ENCODE assay signal across 21 mouse cellular contexts in genomic region chr12:17636146-17636545, GRCm38 (mm10). TPM values are rescaled to one million over a fixed set of nuclear protein-coding genes. Genes with fewer than 3 reads are reported as not detected.
DNase-seq lines count a peak whose midpoint lies in the region; ATAC-seq lines count a peak whose summit lies in the region.
"Had no signal": no experiment of that assay in that cellular context is flagged by ENCODE, and none has a peak within 500 bp of the region (broad histone marks: within the 10 kb centered on the region; RNA-seq: fewer than 3 reads in every experiment).

No protein-coding gene starts in this region.

- no peaks in the 10 kb centered on the region for H3K27me3 ChIP-seq in forebrain, embryonic 16.5 days (replicated peaks; ENCODE audit: control insufficient read depth, insufficient read depth, low read length)
- H3K27me3 ChIP-seq in forebrain, embryonic 11.5 days (ENCODE audit: control insufficient read depth, insufficient read depth, low read length): no peaks in the 10 kb centered on the region
- H3K27me3 ChIP-seq in kidney, embryonic 15.5 days: no peaks in the 10 kb centered on the region
- no peaks in the 10 kb centered on the region for H3K27me3 ChIP-seq in lung, embryonic 16.5 days (ENCODE audit: control insufficient read depth, insufficient read depth, low read depth, low read length)
- H3K27me3 ChIP-seq in stomach, embryonic 16.5 days (ENCODE audit: control insufficient read depth, insufficient read depth, low read length): no peaks in the 10 kb centered on the region
- H3K27me3 ChIP-seq: embryonic facial prominence, embryonic 15.5 days; heart, embryonic 13.5 days; hindbrain, embryonic 15.5 days; limb, embryonic 13.5 days had no signal

- no peaks in the 10 kb centered on the region for H3K36me3 ChIP-seq in forebrain, embryonic 16.5 days (ENCODE audit: control insufficient read depth, insufficient read depth)
- no peaks in the 10 kb centered on the region for H3K36me3 ChIP-seq in forebrain, embryonic 11.5 days (ENCODE audit: control insufficient read depth, insufficient read depth, low read length)
- no peaks in the 10 kb centered on the region for H3K36me3 ChIP-seq in kidney, embryonic 15.5 days
- no peaks in the 10 kb centered on the region for H3K36me3 ChIP-seq in lung, embryonic 16.5 days (ENCODE audit: control insufficient read depth, insufficient read depth, low read length)
- no peaks in the 10 kb centered on the region for H3K36me3 ChIP-seq in stomach, embryonic 16.5 days (ENCODE audit: control insufficient read depth, insufficient read depth, low read length)
- H3K36me3 ChIP-seq: embryonic facial prominence, embryonic 15.5 days; heart, embryonic 13.5 days; hindbrain, embryonic 15.5 days; limb, embryonic 13.5 days had no signal

- H3K4me3 ChIP-seq in forebrain, embryonic 16.5 days (replicated peaks; ENCODE audit: low read length): no peak overlapping the region
- no peak overlapping the region for H3K4me3 ChIP-seq in forebrain, embryonic 11.5 days (ENCODE audit: low read depth, low read length)
- no peak overlapping the region for H3K4me3 ChIP-seq in kidney, embryonic 15.5 days (replicated peaks)
- H3K4me3 ChIP-seq in lung, embryonic 16.5 days (ENCODE audit: low read length): no peak overlapping the region
- no peak overlapping the region for H3K4me3 ChIP-seq in stomach, embryonic 16.5 days (replicated peaks; ENCODE audit: low read length)
- H3K4me3 ChIP-seq: embryonic facial prominence, embryonic 15.5 days; heart, embryonic 13.5 days; hindbrain, embryonic 15.5 days; limb, embryonic 13.5 days had no signal

- no peak for DNase-seq in forebrain, embryonic 11.5 days (ENCODE audit: low spot score)
- peak; percentile 12 for DNase-seq in kidney, adult 18-20 months
- no peak for DNase-seq in lung, adult 18-20 months
- DNase-seq in frontal cortex, postnatal 25 days (ENCODE audit: low spot score in 2 of 2): no peak
- DNase-seq: adrenal gland, postnatal 14 days; cerebellum, adult 18-20 months; cerebellum, postnatal 10 days; heart, postnatal 10 days; lung, postnatal 10 days; midbrain, embryonic 14.5 days; right cerebral cortex, postnatal 25 days had no signal

- no peaks in the 10 kb centered on the region for H3K9me3 ChIP-seq in forebrain, embryonic 16.5 days (ENCODE audit: control insufficient read depth, low read length)
- H3K9me3 ChIP-seq in forebrain, embryonic 11.5 days (ENCODE audit: control insufficient read depth, low read length): no peaks in the 10 kb centered on the region
- H3K9me3 ChIP-seq in kidney, embryonic 15.5 days (replicated peaks): 0 out of 2 replicates have a peak, but pooled peaks cover 2% of the 10 kb centered on the region
- H3K9me3 ChIP-seq in lung, embryonic 16.5 days (ENCODE audit: control insufficient read depth, low read length): 0 out of 2 replicates have a peak, but pooled peaks cover 4% of the 10 kb centered on the region
- H3K9me3 ChIP-seq in stomach, embryonic 16.5 days (replicated peaks; ENCODE audit: control insufficient read depth, low read length): peaks cover 6% of the 10 kb centered on the region; the same call in 1 of the 2 replicates
- H3K9me3 ChIP-seq: embryonic facial prominence, embryonic 15.5 days; heart, embryonic 13.5 days; hindbrain, embryonic 15.5 days; limb, embryonic 13.5 days had no signal

- H3K4me1 ChIP-seq in forebrain, embryonic 16.5 days (replicated peaks; ENCODE audit: control insufficient read depth, insufficient read depth, low read length): peaks cover 5% of the 10 kb centered on the region; the same call in 1 of the 2 replicates
- H3K4me1 ChIP-seq in forebrain, embryonic 11.5 days (replicated peaks; ENCODE audit: control insufficient read depth, insufficient read depth, low read length): no peaks in the 10 kb centered on the region
- peaks cover under 1% of the 10 kb centered on the region for H3K4me1 ChIP-seq in kidney, embryonic 15.5 days
- no peaks in the 10 kb centered on the region for H3K4me1 ChIP-seq in lung, embryonic 16.5 days (replicated peaks; ENCODE audit: control insufficient read depth, insufficient read depth, low read length)
- H3K4me1 ChIP-seq in stomach, embryonic 16.5 days (ENCODE audit: control insufficient read depth, insufficient read depth, low read length): no peaks in the 10 kb centered on the region
- H3K4me1 ChIP-seq: embryonic facial prominence, embryonic 15.5 days; heart, embryonic 13.5 days; hindbrain, embryonic 15.5 days; limb, embryonic 13.5 days had no signal

- H3K27ac ChIP-seq in forebrain, embryonic 16.5 days (ENCODE audit: low read length): no peak overlapping the region
- H3K27ac ChIP-seq in forebrain, embryonic 11.5 days (ENCODE audit: low read depth, low read length): no peak overlapping the region
- H3K27ac ChIP-seq in kidney, embryonic 15.5 days: no peak overlapping the region
- H3K27ac ChIP-seq in lung, embryonic 16.5 days (ENCODE audit: low read length): peak overlapping the region; percentile 44; the same call in 1 of the 2 replicates
- H3K27ac ChIP-seq in stomach, embryonic 16.5 days (ENCODE audit: low read length): peak overlapping the region; percentile 59
- H3K27ac ChIP-seq: embryonic facial prominence, embryonic 15.5 days; heart, embryonic 13.5 days; hindbrain, embryonic 15.5 days; limb, embryonic 13.5 days had no signal

- no peak overlapping the region for H3K4me2 ChIP-seq in forebrain, embryonic 16.5 days (ENCODE audit: low read length)
- no peak overlapping the region for H3K4me2 ChIP-seq in forebrain, embryonic 11.5 days (ENCODE audit: low read depth, low read length, severe bottlenecking)
- H3K4me2 ChIP-seq in kidney, embryonic 15.5 days: no peak overlapping the region
- no peak overlapping the region for H3K4me2 ChIP-seq in lung, embryonic 16.5 days (ENCODE audit: low read depth, low read length)
- H3K4me2 ChIP-seq in stomach, embryonic 16.5 days (ENCODE audit: low read depth, low read length): no peak overlapping the region; the same call in 1 of the 2 replicates
- H3K4me2 ChIP-seq: embryonic facial prominence, embryonic 15.5 days; heart, embryonic 13.5 days; hindbrain, embryonic 15.5 days; limb, embryonic 13.5 days; liver, embryonic 11.5 days had no signal

- peak; percentile 57; the same call in 1 of the 2 replicates for ATAC-seq in forebrain, embryonic 16.5 days
- ATAC-seq in forebrain, embryonic 11.5 days (replicated peaks; ENCODE audit: low FRiP score): no peak
- no peak for ATAC-seq in kidney, embryonic 15.5 days (replicated peaks; ENCODE audit: low FRiP score)
- peak; percentile 17; the same call in 1 of the 2 replicates for ATAC-seq in lung, embryonic 16.5 days (ENCODE audit: low read depth)
- ATAC-seq in stomach, embryonic 16.5 days (ENCODE audit: insufficient read depth, low FRiP score): peak; percentile 25; the same call in 1 of the 2 replicates
- ATAC-seq: CD4-positive, CD25-positive, alpha-beta regulatory T cell, adult 4 months had no signal

- H3K9ac ChIP-seq in forebrain, embryonic 16.5 days (replicated peaks; ENCODE audit: low read depth, low read length): no peak overlapping the region
- H3K9ac ChIP-seq in forebrain, embryonic 11.5 days (ENCODE audit: low read length): no peak overlapping the region
- no peak overlapping the region for H3K9ac ChIP-seq in kidney, embryonic 15.5 days
- H3K9ac ChIP-seq in lung, embryonic 16.5 days (ENCODE audit: low read length): no peak overlapping the region
- no peak overlapping the region for H3K9ac ChIP-seq in stomach, embryonic 16.5 days (ENCODE audit: low read length)
- H3K9ac ChIP-seq: embryonic facial prominence, embryonic 15.5 days; heart, embryonic 13.5 days; hindbrain, embryonic 15.5 days; limb, embryonic 13.5 days had no signal

- WGBS in forebrain, embryonic 16.5 days: 41% methylated on average over 8 of the region's 8 CpGs
- whole genome bisulfite sequencing in forebrain, embryonic 11.5 days: 71% methylated on average over 8 of the region's 8 CpGs
- 78% methylated on average over 8 of the region's 8 CpGs for WGBS in kidney, embryonic 15.5 days
- WGBS in lung, embryonic 16.5 days: 64% methylated on average over 8 of the region's 8 CpGs
- WGBS in stomach, embryonic 16.5 days: 63% methylated on average over 8 of the region's 8 CpGs

RNA-seq across cellular contexts. Expression of gene Hpcal1, which starts 54.5 kb away (rescaled TPM):
- 34.6 and 47.1 TPM in 2 replicates for polyA plus RNA-seq in forebrain, embryonic 16.5 days (2015; fragmentation: Nextera tagmentation; extraction: Ambion mirVana)
- 41.9 and 45.7 TPM in 2 replicates for polyA plus RNA-seq in forebrain, embryonic 11.5 days (2014; fragmentation: Nextera tagmentation; extraction: Ambion mirVana)
- 51.4 and 55.5 TPM in 2 replicates for polyA plus RNA-seq in kidney, embryonic 15.5 days (2015; fragmentation: Nextera tagmentation; extraction: Ambion mirVana)
- 94.5 and 102 TPM in 2 replicates for polyA plus RNA-seq in lung, embryonic 16.5 days (2015; fragmentation: Nextera tagmentation; extraction: Ambion mirVana)
- polyA plus RNA-seq in stomach, embryonic 16.5 days (2015; fragmentation: Nextera tagmentation; extraction: Ambion mirVana): 64.1 and 72.2 TPM in 2 replicates

Comparison
In these comparisons a context has a peak if more than half of its experiments do, and no peak if none do; other contexts are left out.
1. ATAC-seq: peak in forebrain, embryonic 16.5 days (single experiment), lung, embryonic 16.5 days (single experiment) and stomach, embryonic 16.5 days (single experiment); none in forebrain, embryonic 11.5 days (single experiment) and kidney, embryonic 15.5 days (single experiment).
2. H3K27ac ChIP-seq: peak in lung, embryonic 16.5 days (single experiment) and stomach, embryonic 16.5 days (single experiment); none in forebrain, embryonic 16.5 days (single experiment), forebrain, embryonic 11.5 days (single experiment) and kidney, embryonic 15.5 days (single experiment).